In genomic region chr4:75561792-75562191, GRCm38 (mm10) we compare ENCODE assay signal across 9 mouse cellular contexts.
DNase-seq lines count a peak whose midpoint lies in the region; ATAC-seq lines count a peak whose summit lies in the region.
"Had no signal": no experiment of that assay in that cellular context is flagged by ENCODE, and none has a peak within 500 bp of the region (broad histone marks: within the 10 kb centered on the region; RNA-seq: fewer than 3 reads in every experiment).

No protein-coding gene starts in this region.

- no peaks in the 10 kb centered on the region for H3K27me3 ChIP-seq in hindbrain, embryonic 13.5 days
- H3K27me3 ChIP-seq in midbrain, embryonic 11.5 days (ENCODE audit: control insufficient read depth, insufficient read depth, low read length) = no peaks in the 10 kb centered on the region
- H3K27me3 ChIP-seq: limb, embryonic 12.5 days had no signal

- H3K9me3 ChIP-seq in hindbrain, embryonic 13.5 days = no peaks in the 10 kb centered on the region
- H3K9me3 ChIP-seq in midbrain, embryonic 11.5 days (ENCODE audit: control insufficient read depth, low read length) = no peaks in the 10 kb centered on the region
- H3K9me3 ChIP-seq: limb, embryonic 12.5 days had no signal

- H3K4me3 ChIP-seq in hindbrain, embryonic 13.5 days = no peak overlapping the region
- no peak overlapping the region for H3K4me3 ChIP-seq in midbrain, embryonic 11.5 days (ENCODE audit: low read depth, low read length)
- H3K4me3 ChIP-seq: limb, embryonic 12.5 days had no signal

- no peaks in the 10 kb centered on the region for H3K36me3 ChIP-seq in hindbrain, embryonic 13.5 days
- no peaks in the 10 kb centered on the region for H3K36me3 ChIP-seq in midbrain, embryonic 11.5 days (ENCODE audit: control insufficient read depth, insufficient read depth, low read length)
- H3K36me3 ChIP-seq: limb, embryonic 12.5 days had no signal

- H3K9ac ChIP-seq in hindbrain, embryonic 13.5 days = no peak overlapping the region
- H3K9ac ChIP-seq in midbrain, embryonic 11.5 days (ENCODE audit: low read length) = no peak overlapping the region
- H3K9ac ChIP-seq: limb, embryonic 12.5 days had no signal

- H3K27ac ChIP-seq in hindbrain, embryonic 13.5 days = no peak overlapping the region
- H3K27ac ChIP-seq in midbrain, embryonic 11.5 days (ENCODE audit: low read depth, low read length) = no peak overlapping the region
- H3K27ac ChIP-seq: limb, embryonic 12.5 days had no signal

- DNase-seq in brain, adult 2 months (ENCODE audit: low read depth, low spot score) = peak; percentile 77
- DNase-seq in cerebellum, postnatal 10 days = peak; percentile 83 to 84
- DNase-seq in midbrain, embryonic 11.5 days (ENCODE audit: low spot score, missing footprints) = no peak
- no peak for DNase-seq in testis, postnatal 10 days (ENCODE audit: low spot score)
- no peak for DNase-seq in thymus, postnatal 25 days
- DNase-seq in spleen, postnatal 14 days (ENCODE audit: low spot score in 2 of 2) = no peak

- peaks cover 5% of the 10 kb centered on the region; the same call in 1 of the 2 replicates for H3K4me1 ChIP-seq in hindbrain, embryonic 13.5 days (replicated peaks)
- no peaks in the 10 kb centered on the region for H3K4me1 ChIP-seq in midbrain, embryonic 11.5 days (ENCODE audit: control insufficient read depth, insufficient read depth, low read length)
- H3K4me1 ChIP-seq: limb, embryonic 12.5 days had no signal

- ATAC-seq in hindbrain, embryonic 13.5 days (ENCODE audit: low FRiP score) = peak; percentile 94
- peak; percentile 76 for ATAC-seq in midbrain, embryonic 11.5 days (ENCODE audit: low FRiP score)
- ATAC-seq in megakaryocyte, adult 5-6 weeks (ENCODE audit: poor library complexity, severe bottlenecking) = no peak

- 16% methylated on average over 1 of the region's 1 CpGs for WGBS in hindbrain, embryonic 13.5 days
- 54% methylated on average over 1 of the region's 1 CpGs for WGBS in midbrain, embryonic 11.5 days

- no peak overlapping the region for H3K4me2 ChIP-seq in hindbrain, embryonic 13.5 days
- H3K4me2 ChIP-seq in midbrain, embryonic 11.5 days = no peak overlapping the region
- H3K4me2 ChIP-seq: limb, embryonic 12.5 days had no signal

Comparison
In these comparisons a context has a peak if more than half of its experiments do, and no peak if none do; other contexts are left out.
1. DNase-seq: peak in brain, adult 2 months (single experiment) and cerebellum, postnatal 10 days (2 of 2); none in midbrain, embryonic 11.5 days (single experiment), testis, postnatal 10 days (single experiment), thymus, postnatal 25 days (single experiment) and spleen, postnatal 14 days (0 of 2).